Mouse (Mus musculus) spleen, postnatal 14 days (tissue): ENCODE data around the gene Psd4.

Source experiments
- DNase-seq, 2 experiments: peaks; one replicate each; pipeline ENCODE4 v3.0.0; 2021 to 2022; ENCODE audit warnings: low spot score in 2 of 2

Psd4 gene

GRCm38 (mm10) chr2:24386158-24386963 is 19.0 kb downstream of the Psd4 start:
- peak; percentile 49 to 55 for DNase-seq

DNA sequence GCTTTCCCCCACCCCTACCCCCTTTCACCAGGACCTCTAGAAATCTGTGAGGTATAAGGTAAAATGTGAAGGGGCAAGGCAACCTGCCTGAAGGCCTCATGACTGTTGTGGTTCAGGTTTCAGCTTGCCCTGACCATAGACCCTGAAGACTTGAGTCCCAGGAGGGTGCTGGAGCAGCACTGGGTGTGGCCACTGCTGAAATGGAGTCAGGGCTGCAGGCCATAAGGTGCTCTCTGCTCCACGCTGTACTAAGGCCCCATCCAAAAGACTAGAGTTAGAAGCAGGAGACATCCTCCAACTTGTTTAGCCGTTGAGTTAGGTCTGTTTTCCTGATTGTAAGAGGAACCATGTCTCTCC is 19.6 kb downstream of the Psd4 start:
- DNase-seq, result no peak

DNA sequence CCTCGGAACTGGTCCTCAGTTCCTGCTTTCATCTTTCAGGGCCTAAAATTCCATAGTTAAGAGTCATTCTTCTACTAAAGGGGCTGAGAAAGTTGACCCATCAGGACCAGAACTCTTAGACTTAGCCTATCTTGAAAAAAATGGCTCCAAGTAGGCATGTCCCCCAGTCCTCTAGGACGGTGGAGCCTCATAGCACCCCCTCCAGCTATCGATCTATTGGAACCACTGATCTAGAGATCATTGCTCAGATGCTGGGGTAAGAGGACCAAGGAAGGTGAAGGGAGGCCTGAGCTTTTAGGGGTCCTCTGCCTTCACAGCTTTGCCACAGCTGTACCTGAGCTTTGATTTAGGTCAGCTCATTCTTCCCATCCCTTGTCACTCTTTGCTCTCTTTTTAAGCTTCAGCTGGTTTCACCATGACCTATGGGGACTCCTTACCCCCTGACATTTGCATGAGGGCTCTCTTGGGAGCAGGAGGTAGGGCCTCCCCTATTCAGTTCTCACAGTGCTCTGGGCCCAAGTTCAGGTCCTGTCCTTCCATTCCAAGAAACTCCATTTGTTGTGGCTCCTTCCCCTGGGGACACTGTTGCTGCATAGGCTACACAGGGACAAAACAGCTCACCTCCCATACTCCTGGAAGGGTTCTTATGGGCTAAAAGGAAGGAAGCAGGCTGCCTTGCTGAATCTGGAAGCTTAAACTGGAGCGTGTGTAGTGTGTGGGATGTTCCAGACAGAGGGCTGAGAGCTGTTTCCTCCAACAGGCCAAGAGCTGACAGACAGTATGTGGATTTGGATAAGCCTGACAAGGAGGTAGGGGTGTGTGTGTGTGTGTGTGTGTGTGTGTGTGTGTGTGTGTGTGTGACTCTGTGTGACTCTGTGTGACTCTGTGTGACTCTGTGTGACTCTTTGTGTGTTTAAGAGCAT is 20.2 kb downstream of the Psd4 start:
- DNase-seq, result no peak

DNA sequence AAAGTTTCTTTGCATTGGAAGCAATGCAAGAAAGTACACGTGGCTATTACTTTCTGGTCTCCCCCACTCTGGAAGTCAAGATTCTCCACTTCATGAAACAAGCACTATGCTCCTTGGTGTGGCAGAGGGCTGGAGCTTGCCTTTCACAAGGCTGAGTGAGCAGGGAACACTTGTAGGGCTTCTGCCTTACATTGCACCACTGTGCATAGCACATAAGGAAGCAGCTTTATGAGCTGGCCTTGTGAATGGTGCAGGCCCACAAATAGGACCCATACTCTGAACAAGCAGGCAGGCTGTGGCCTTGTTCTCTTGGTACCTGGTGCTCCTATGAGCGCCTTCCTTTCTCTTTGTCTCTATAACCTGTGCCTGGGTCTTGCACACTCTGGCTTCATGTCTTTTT is 25.9 kb downstream of the Psd4 start:
- DNase-seq, result no peak

GRCm38 (mm10) chr2:24397115-24397514 is 29.7 kb downstream of the Psd4 start:
- no peak for DNase-seq

- no peak for DNase-seq
Observed at GRCm38 (mm10) chr2:24400711-24401110, 33.3 kb downstream of the Psd4 start.

DNA sequence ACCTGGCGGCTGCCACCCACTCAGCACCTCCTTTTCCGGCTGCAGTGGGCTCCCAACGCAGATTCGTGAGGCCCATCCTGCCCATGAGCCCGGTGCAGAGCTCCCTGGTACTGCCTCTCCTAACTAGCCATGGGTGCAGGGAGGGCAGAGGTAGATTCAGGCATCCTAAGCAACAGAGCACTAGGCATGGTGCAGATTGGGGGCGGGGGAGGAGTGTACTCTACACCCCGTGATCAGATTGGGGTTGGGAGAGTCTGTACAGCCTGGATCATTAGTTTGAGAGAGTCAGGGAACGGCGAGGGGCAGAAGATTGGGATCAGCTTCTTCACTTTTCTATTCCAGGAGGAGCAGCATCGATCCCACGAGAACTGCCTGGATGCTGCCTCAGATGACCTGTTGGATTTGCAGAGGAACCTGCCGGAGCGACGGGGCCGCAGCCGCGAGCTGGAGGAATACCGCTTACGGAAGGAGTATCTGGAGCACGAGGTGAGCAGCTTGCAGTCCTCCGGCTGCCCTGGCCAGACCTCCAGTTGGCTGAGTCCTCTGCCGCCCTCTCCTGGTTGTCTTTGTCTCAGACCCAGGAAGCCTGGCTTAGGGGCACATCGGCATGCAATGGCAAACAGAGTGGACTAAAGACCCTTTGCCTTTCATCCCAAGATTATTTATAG is 38.1 kb downstream of the Psd4 start:
- peak in 1 of 2 experiments; percentile 52 for DNase-seq

- DNase-seq, result no peak
Observed at GRCm38 (mm10) chr2:24407701-24408485, 40.5 kb downstream of the Psd4 start.

GRCm38 (mm10) chr2:24409166-24409565 is 41.8 kb downstream of the Psd4 start:
- peak in 1 of 2 experiments; percentile 41 for DNase-seq

DNA sequence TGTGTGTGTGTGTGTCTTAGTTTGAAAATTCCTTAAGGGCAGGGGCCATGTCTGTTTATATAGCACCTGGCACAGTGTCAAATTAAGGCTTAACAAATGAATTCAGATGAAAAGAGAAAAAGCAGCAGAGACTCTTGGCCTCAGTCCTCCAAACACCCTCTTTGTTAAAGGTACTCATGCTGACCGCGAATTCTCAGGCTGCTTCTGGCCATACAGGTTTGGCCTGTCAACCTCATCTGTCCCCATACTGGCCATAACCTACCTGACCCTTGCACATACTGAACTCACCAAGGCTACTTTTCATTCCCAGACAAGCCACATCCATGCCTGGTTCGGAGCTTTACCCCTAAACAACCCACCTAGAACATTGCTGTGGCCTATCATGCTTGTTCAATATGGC is 45.8 kb downstream of the Psd4 start:
- DNase-seq, result no peak

GRCm38 (mm10) chr2:24413677-24414076 is 46.3 kb downstream of the Psd4 start:
- no peak for DNase-seq

DNA sequence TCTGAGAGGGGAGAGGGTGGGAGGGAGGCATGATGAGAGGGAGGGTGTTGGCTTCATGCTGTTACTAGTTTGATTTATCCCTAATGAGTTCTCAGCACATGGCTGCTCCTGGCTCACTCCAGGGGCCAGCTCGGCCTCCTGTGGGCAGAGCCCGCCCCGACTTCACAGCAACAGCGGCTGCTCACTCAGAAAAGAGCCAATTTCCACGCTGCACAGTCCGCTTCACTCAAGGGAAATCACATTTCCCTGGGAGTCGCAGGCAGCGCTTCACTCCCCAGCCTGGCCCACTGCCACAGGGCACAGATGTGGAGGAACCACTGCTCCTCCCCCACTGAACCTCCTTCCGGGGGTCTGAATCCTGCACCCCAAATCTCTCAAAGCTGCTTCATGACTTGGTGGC is 49.3 kb downstream of the Psd4 start:
- no peak for DNase-seq

- DNase-seq, result no peak
Observed at GRCm38 (mm10) chr2:24417106-24417505, 49.7 kb downstream of the Psd4 start.

DNA sequence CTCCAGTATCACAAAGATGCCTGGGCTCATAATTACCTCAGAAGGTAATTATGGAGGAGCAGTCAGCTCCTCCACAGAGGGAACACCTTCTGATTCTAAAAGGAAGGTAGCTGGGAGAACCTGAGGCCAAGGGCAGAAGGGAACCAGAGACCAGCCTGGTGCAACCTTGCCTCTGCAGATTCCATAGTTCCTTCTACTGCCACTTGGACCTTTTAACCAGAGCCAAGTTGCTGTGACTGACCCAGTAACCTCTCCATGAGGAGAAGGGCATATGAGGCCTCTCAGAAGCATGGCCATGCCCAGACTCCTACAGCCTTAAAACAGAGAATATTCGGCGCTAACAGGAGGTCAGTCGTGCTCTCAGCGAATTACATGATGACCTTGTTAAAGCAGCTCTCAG is 50.2 kb downstream of the Psd4 start:
- DNase-seq, result no peak

GRCm38 (mm10) chr2:24421211-24421863 is 54.0 kb downstream of the Psd4 start:
- no peak for DNase-seq

DNA sequence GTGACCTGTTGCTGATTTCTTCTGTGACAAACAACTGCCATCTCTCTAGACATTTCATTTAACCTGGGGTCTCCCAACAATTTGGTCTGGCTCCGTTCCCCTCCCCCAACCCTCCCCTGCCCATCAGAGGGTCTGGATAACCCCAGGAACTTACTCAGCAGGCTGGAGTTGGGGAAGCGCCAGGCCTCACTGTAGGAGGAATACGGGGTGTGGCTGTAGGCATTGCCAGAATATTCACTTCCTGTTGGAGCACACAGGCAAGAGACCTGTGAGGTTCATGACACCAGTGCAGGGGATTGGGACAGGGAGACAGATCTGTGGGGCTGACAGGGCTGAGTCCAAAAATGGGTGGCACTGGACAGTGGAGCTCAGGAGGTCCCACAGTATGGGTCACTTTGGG is 55.4 kb downstream of the Psd4 start:
- no peak for DNase-seq

- DNase-seq, result no peak
Observed at GRCm38 (mm10) chr2:24425630-24426029, 58.2 kb downstream of the Psd4 start.

DNA sequence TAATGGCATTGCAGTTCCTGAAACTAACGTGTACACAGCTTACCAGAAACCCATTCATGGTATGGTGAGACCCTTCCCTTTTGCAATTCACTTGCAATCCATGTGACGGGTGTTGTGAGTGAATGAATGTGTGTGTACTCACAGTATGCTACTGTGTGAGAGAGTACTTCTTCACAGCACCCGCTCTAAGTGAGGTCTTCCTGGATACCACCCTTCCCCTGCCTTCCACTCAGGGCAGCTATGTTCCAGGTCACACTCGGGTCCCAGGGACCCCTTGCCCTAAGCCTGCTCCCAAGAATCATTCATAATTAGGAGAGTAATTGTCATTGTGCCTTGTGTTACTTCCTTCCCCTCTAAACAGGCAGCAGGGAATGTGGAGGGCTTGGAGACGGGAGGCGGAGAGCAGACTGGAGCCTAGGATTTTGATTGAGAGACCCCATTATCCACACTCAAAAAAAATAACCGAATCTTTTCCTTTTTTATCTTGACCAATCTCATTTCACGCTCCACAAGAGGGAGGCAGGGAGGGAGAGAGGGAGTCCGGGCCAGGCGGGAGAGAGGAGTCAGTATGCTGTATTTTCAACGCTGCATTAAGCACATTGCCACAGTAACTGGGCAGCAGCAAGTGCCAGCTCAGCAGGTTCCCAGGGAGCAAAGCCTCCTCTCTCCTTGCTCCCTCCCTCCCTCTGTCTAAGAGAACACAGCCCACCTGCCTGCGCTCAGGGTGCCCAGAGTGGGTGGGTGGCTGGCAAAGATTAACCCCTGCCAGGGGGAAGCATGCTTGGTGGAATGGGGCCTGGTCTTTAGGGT is 60.7 kb downstream of the Psd4 start:
- DNase-seq, result no peak

DNA sequence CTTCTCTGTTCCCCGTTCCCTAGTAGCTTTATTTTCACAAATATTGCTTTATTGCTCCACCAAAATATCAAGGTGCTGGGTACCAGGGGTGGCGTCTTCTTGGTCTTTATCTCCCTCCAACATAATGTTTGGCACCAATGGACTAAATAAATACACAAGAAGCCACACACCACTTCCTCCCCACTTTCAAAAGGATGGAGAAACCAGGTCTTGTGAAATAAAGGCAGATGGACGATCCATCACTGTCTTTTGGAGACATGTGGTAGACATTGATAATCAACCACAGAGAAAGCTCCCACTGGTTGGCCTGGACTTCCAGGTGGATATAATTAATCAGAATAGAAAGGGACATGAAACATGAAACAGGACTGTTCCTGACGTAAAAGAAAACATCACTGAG is 62.4 kb downstream of the Psd4 start:
- no peak for DNase-seq

- DNase-seq, result no peak
Observed at GRCm38 (mm10) chr2:24434670-24435069, 67.3 kb downstream of the Psd4 start.
